Mouse (Mus musculus): ENCODE measurements around the gene Rgs6. TPM values are rescaled to one million over a fixed set of nuclear protein-coding genes. Genes with fewer than 3 reads are reported as not detected.

Gene Rgs6
- polyA plus RNA-seq, 1 experiment from 2014 or later, result 0.70 TPM

GRCm38 (mm10) chr12:82586592-82586991, 1.5 kb upstream of the Rgs6 start:
- H3K9me3 ChIP-seq (replicated peaks; ENCODE audit: control insufficient read depth, low read length), result no peaks in the 10 kb centered on the region
- no peak overlapping the region for H3K4me3 ChIP-seq (ENCODE audit: low read depth, low read length)
- DNase-seq (ENCODE audit: low spot score), result no peak
- no peaks in the 10 kb centered on the region for H3K27me3 ChIP-seq (ENCODE audit: control insufficient read depth, insufficient read depth, low read length)
- no peak overlapping the region for H3K4me2 ChIP-seq (ENCODE audit: low read depth, low read length)
- no peaks in the 10 kb centered on the region for H3K36me3 ChIP-seq (replicated peaks; ENCODE audit: control insufficient read depth, insufficient read depth, low read depth, low read length)
- ATAC-seq (replicated peaks; ENCODE audit: insufficient number of reproducible peaks, low FRiP score, low TSS enrichment, low read depth), result no peak
- no peaks in the 10 kb centered on the region for H3K4me1 ChIP-seq (ENCODE audit: control insufficient read depth, insufficient read depth, low read length)
- H3K27ac ChIP-seq (replicated peaks; ENCODE audit: low read depth, low read length), result no peak overlapping the region
- WGBS, result 46% methylated on average over 7 of the region's 7 CpGs
- no peak overlapping the region for H3K9ac ChIP-seq (replicated peaks; ENCODE audit: low read length)

- Histone ChIP-seq H3K4me2 (ENCODE audit: low read depth, low read length) (no peak overlapping the region), H3K9ac (replicated peaks; ENCODE audit: low read length) (no peak overlapping the region), H3K27me3 (ENCODE audit: control insufficient read depth, insufficient read depth, low read length) (no peaks in the 10 kb centered on the region), H3K4me1 (ENCODE audit: control insufficient read depth, insufficient read depth, low read length) (no peaks in the 10 kb centered on the region), H3K27ac (replicated peaks; ENCODE audit: low read depth, low read length) (no peak overlapping the region), H3K36me3 (replicated peaks; ENCODE audit: control insufficient read depth, insufficient read depth, low read depth, low read length) (no peaks in the 10 kb centered on the region), H3K4me3 (ENCODE audit: low read depth, low read length) (no peak overlapping the region), H3K9me3 (replicated peaks; ENCODE audit: control insufficient read depth, low read length) (no peaks in the 10 kb centered on the region)
- 37% methylated on average over 7 of the region's 7 CpGs for WGBS
- no peak for DNase-seq (ENCODE audit: low spot score)
- ATAC-seq (replicated peaks; ENCODE audit: insufficient number of reproducible peaks, low FRiP score, low TSS enrichment, low read depth), result no peak; the same call in 1 of the 2 replicates
These were observed 670 bp upstream of the Rgs6 start for GRCm38 (mm10) chr12:82587348-82587895.

DNA sequence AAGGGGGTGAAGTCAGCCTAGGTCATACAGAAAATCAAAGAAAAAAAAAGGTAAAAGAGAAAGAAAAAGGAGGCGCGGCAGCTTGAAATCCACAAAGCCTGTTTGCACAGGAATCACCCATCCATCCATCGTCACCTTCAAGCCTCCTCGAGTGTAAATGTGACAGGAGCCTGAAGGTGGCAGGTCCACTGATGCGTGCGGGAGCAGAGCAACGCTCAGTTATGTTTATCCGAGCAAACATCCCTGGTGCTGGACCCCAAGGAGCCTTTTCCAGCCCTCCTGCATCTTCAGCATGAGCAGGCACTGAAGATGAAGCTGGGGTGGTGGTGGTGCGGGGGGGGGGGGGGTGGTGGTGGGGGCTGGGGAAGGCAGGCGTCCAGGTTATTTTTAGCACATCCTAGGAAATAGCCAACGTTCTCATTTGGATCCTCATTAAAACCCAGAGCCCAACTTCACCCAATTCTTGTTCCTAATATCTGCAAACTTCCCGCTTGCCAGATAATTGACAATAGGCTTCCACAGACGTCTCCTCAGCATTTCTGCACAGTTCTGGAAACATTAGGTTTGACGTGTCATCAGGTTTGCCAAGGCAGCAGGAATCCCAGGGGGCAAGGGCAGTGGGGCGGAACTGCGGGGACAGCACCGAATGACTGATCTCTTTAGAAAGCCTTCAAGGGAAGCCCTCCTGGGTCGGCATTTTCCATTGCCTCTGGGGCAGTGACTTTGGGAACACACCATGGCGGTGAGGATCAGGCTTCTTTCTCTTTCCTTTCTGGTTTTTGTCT, 946 bp downstream of the Rgs6 start:
- 32% methylated on average over 18 of the region's 19 CpGs for WGBS
- Histone ChIP-seq H3K36me3 (replicated peaks; ENCODE audit: control insufficient read depth, insufficient read depth, low read depth, low read length) (no peaks in the 10 kb centered on the region), H3K27ac (replicated peaks; ENCODE audit: low read depth, low read length) (no peak overlapping the region), H3K4me1 (ENCODE audit: control insufficient read depth, insufficient read depth, low read length) (no peaks in the 10 kb centered on the region), H3K27me3 (ENCODE audit: control insufficient read depth, insufficient read depth, low read length) (no peaks in the 10 kb centered on the region), H3K4me2 (ENCODE audit: low read depth, low read length) (no peak overlapping the region), H3K9ac (replicated peaks; ENCODE audit: low read length) (no peak overlapping the region), H3K9me3 (replicated peaks; ENCODE audit: control insufficient read depth, low read length) (no peaks in the 10 kb centered on the region), H3K4me3 (ENCODE audit: low read depth, low read length) (no peak overlapping the region)
- ATAC-seq (replicated peaks; ENCODE audit: insufficient number of reproducible peaks, low FRiP score, low TSS enrichment, low read depth), result no peak
- no peak for DNase-seq (ENCODE audit: low spot score)

DNA sequence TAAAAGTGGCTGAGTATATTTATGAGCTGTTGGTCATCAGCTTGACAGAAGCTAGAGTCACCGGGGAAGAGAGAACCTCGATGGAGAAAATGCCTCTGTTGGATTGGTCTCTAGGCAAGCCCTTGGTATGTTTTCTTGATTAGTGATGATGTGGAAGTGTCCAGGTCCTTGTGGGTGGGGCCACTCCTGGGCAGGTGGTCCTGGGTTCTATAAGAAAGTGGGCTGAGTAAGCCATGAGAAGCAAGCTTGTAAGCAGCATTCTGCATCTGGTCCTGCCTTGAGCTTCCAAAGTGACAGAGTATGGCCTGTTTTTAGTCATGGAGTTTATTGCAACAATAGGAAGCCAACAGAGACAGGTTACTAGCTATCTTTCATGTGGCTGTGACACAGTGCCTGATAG, 10.9 kb downstream of the Rgs6 start:
- no peaks in the 10 kb centered on the region for H3K4me1 ChIP-seq (ENCODE audit: control insufficient read depth, insufficient read depth, low read length)
- H3K36me3 ChIP-seq (replicated peaks; ENCODE audit: control insufficient read depth, insufficient read depth, low read depth, low read length), result no peaks in the 10 kb centered on the region
- no peaks in the 10 kb centered on the region for H3K27me3 ChIP-seq (ENCODE audit: control insufficient read depth, insufficient read depth, low read length)
- no peak overlapping the region for H3K27ac ChIP-seq (replicated peaks; ENCODE audit: low read depth, low read length)
- H3K4me2 ChIP-seq (ENCODE audit: low read depth, low read length), result no peak overlapping the region
- ATAC-seq (replicated peaks; ENCODE audit: insufficient number of reproducible peaks, low FRiP score, low TSS enrichment, low read depth), result no peak
- H3K4me3 ChIP-seq (ENCODE audit: low read depth, low read length), result no peak overlapping the region
- no peak overlapping the region for H3K9ac ChIP-seq (replicated peaks; ENCODE audit: low read length)
- DNase-seq (ENCODE audit: low spot score), result no peak
- WGBS, result 92% methylated on average over 2 of the region's 2 CpGs
- no peaks in the 10 kb centered on the region for H3K9me3 ChIP-seq (replicated peaks; ENCODE audit: control insufficient read depth, low read length)

DNA sequence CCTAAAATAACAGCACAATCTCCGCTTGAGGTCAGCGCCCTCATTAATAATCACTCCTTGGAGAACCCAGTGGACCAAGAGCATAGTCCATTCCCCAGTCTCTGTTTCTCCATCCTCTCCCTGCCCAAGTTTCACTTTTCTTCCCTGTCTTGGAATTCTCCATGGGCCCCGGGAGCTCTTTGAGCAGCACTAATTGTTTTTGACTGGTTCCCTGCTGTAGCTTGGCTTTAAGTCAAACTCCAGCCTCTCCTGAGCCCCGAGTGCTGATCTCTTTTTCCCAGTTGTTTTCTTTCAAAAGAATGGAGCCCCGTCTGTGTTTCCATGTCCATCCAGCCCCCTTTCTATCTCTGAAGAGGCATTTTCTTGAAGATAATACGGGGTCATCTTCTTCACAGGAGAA, 12.3 kb downstream of the Rgs6 start:
- Histone ChIP-seq H3K9ac (replicated peaks; ENCODE audit: low read length) (no peak overlapping the region), H3K4me1 (ENCODE audit: control insufficient read depth, insufficient read depth, low read length) (no peaks in the 10 kb centered on the region), H3K4me2 (ENCODE audit: low read depth, low read length) (no peak overlapping the region), H3K27me3 (ENCODE audit: control insufficient read depth, insufficient read depth, low read length) (no peaks in the 10 kb centered on the region), H3K27ac (replicated peaks; ENCODE audit: low read depth, low read length) (no peak overlapping the region), H3K4me3 (ENCODE audit: low read depth, low read length) (no peak overlapping the region), H3K9me3 (replicated peaks; ENCODE audit: control insufficient read depth, low read length) (no peaks in the 10 kb centered on the region), H3K36me3 (replicated peaks; ENCODE audit: control insufficient read depth, insufficient read depth, low read depth, low read length) (no peaks in the 10 kb centered on the region)
- DNase-seq (ENCODE audit: low spot score), result no peak
- no peak for ATAC-seq (replicated peaks; ENCODE audit: insufficient number of reproducible peaks, low FRiP score, low TSS enrichment, low read depth)
- whole genome bisulfite sequencing, result 49% methylated on average over 6 of the region's 6 CpGs

- Histone ChIP-seq H3K27me3 (ENCODE audit: control insufficient read depth, insufficient read depth, low read length) (no peaks in the 10 kb centered on the region), H3K27ac (replicated peaks; ENCODE audit: low read depth, low read length) (no peak overlapping the region), H3K4me1 (ENCODE audit: control insufficient read depth, insufficient read depth, low read length) (no peaks in the 10 kb centered on the region), H3K9me3 (replicated peaks; ENCODE audit: control insufficient read depth, low read length) (no peaks in the 10 kb centered on the region), H3K36me3 (replicated peaks; ENCODE audit: control insufficient read depth, insufficient read depth, low read depth, low read length) (no peaks in the 10 kb centered on the region), H3K9ac (replicated peaks; ENCODE audit: low read length) (no peak overlapping the region), H3K4me3 (ENCODE audit: low read depth, low read length) (no peak overlapping the region), H3K4me2 (ENCODE audit: low read depth, low read length) (no peak overlapping the region)
- 72% methylated on average over 4 of the region's 4 CpGs for WGBS
- no peak for DNase-seq (ENCODE audit: low spot score)
- ATAC-seq (replicated peaks; ENCODE audit: insufficient number of reproducible peaks, low FRiP score, low TSS enrichment, low read depth), result no peak
These were observed 14.7 kb downstream of the Rgs6 start for GRCm38 (mm10) chr12:82602823-82603222.

- H3K4me3 ChIP-seq (ENCODE audit: low read depth, low read length), result no peak overlapping the region
- no peak overlapping the region for H3K9ac ChIP-seq (replicated peaks; ENCODE audit: low read length)
- H3K27ac ChIP-seq (replicated peaks; ENCODE audit: low read depth, low read length), result no peak overlapping the region
- H3K9me3 ChIP-seq (replicated peaks; ENCODE audit: control insufficient read depth, low read length), result no peaks in the 10 kb centered on the region
- WGBS, result 42% methylated on average over 1 of the region's 1 CpGs
- no peaks in the 10 kb centered on the region for H3K27me3 ChIP-seq (ENCODE audit: control insufficient read depth, insufficient read depth, low read length)
- DNase-seq (ENCODE audit: low spot score), result no peak
- H3K4me2 ChIP-seq (ENCODE audit: low read depth, low read length), result no peak overlapping the region
- ATAC-seq (replicated peaks; ENCODE audit: insufficient number of reproducible peaks, low FRiP score, low TSS enrichment, low read depth), result no peak
- H3K4me1 ChIP-seq (ENCODE audit: control insufficient read depth, insufficient read depth, low read length), result no peaks in the 10 kb centered on the region
- no peaks in the 10 kb centered on the region for H3K36me3 ChIP-seq (replicated peaks; ENCODE audit: control insufficient read depth, insufficient read depth, low read depth, low read length)
These were observed 15.2 kb downstream of the Rgs6 start for GRCm38 (mm10) chr12:82603308-82603707.

- DNase-seq (ENCODE audit: low spot score), result no peak
- ATAC-seq (replicated peaks; ENCODE audit: insufficient number of reproducible peaks, low FRiP score, low TSS enrichment, low read depth), result no peak
- H3K4me1 ChIP-seq (ENCODE audit: control insufficient read depth, insufficient read depth, low read length), result no peaks in the 10 kb centered on the region
- H3K4me3 ChIP-seq (ENCODE audit: low read depth, low read length), result no peak overlapping the region
- H3K4me2 ChIP-seq (ENCODE audit: low read depth, low read length), result no peak overlapping the region
- no peaks in the 10 kb centered on the region for H3K36me3 ChIP-seq (replicated peaks; ENCODE audit: control insufficient read depth, insufficient read depth, low read depth, low read length)
- H3K27me3 ChIP-seq (ENCODE audit: control insufficient read depth, insufficient read depth, low read length), result no peaks in the 10 kb centered on the region
- no peaks in the 10 kb centered on the region for H3K9me3 ChIP-seq (replicated peaks; ENCODE audit: control insufficient read depth, low read length)
- H3K27ac ChIP-seq (replicated peaks; ENCODE audit: low read depth, low read length), result no peak overlapping the region
- 77% methylated on average over 4 of the region's 4 CpGs for WGBS
- no peak overlapping the region for H3K9ac ChIP-seq (replicated peaks; ENCODE audit: low read length)
These were observed 15.9 kb downstream of the Rgs6 start for GRCm38 (mm10) chr12:82603979-82604378.
